Mouse (Mus musculus) retina, adult 2 months (tissue): Measurements from ENCODE around the gene Tram1l1.
A peak's percentile ranks its signal among the peaks of the same experiment; 100 is the strongest.
"Not testable (repeated sequence)": the region's sequence is repeated elsewhere in the genome, so short reads cannot be mapped to it uniquely, and the experiment has no call there.

Source experiments
- DNase-seq: peaks from one replicate; pipeline ENCODE4 v3.0.0-alpha.2; 2012; ENCODE audit warnings: low read depth, low spot score

The Tram1l1 gene

GRCm38 (mm10) chr3:124320821-124321576 is at the start of gene Tram1l1:
TSS of gene Tram1l1 (plus strand) at chr3:124320855.
- peak; percentile 32 for DNase-seq

- no peak for DNase-seq
These were observed 49.4 kb upstream of the Tram1l1 start for GRCm38 (mm10) chr3:124271229-124271628.

GRCm38 (mm10) chr3:124271668-124272067 is 49.0 kb upstream of the Tram1l1 start:
- DNase-seq, result no peak

GRCm38 (mm10) chr3:124272465-124273089 is 48.1 kb upstream of the Tram1l1 start:
- DNase-seq, result no peak

- peak; percentile 16 for DNase-seq
These were observed 45.6 kb upstream of the Tram1l1 start for GRCm38 (mm10) chr3:124274928-124275609.

- DNase-seq, result not testable (repeated sequence)
These were observed 31.7 kb upstream of the Tram1l1 start for GRCm38 (mm10) chr3:124288936-124289335.

- no peak for DNase-seq
These were observed 1.4 kb upstream of the Tram1l1 start for GRCm38 (mm10) chr3:124319254-124319653.

- peak; percentile 0 for DNase-seq
These were observed 257 bp upstream of the Tram1l1 start for GRCm38 (mm10) chr3:124320398-124320797.

- DNase-seq, result no peak
These were observed 25.8 kb downstream of the Tram1l1 start for GRCm38 (mm10) chr3:124346445-124346844.

- DNase-seq, result no peak
These were observed 36.9 kb downstream of the Tram1l1 start for GRCm38 (mm10) chr3:124357533-124357932.

GRCm38 (mm10) chr3:124372031-124372430 is 51.4 kb downstream of the Tram1l1 start:
- DNase-seq, result no peak
